Mouse (Mus musculus) neural tube, embryonic 14.5 days (tissue): ENCODE results near the gene Utp14b. TPM values are rescaled to one million over a fixed set of nuclear protein-coding genes. Genes with fewer than 3 reads are reported as not detected.

Source experiments
- ATAC-seq: fragments of 200-750 bp; cut with Nextera tagmentation; 2 replicates; pipeline ENCODE4 v1.8.0; 2017; ENCODE audit warnings: low read depth, mild to moderate bottlenecking, moderate TSS enrichment, moderate library complexity
- H3K27ac ChIP-seq: fragments of 300-500 bp; sonication (generic); 2 replicates; pipeline ENCODE4 v1.5.1; 2014; ENCODE audit warnings: low read depth, mild to moderate bottlenecking, control low read depth, low read length, moderate library complexity, mixed read lengths
- H3K27me3 ChIP-seq: fragments of 300-500 bp; sonication (generic); 2 replicates; pipeline ENCODE4 v1.6.1; 2014; ENCODE audit warnings: low read length; ENCODE audit not compliant: control insufficient read depth, insufficient read depth
- H3K36me3 ChIP-seq: fragments of 300-500 bp; sonication (generic); 2 replicates; pipeline ENCODE4 v1.6.1; 2014; ENCODE audit warnings: low read length, mixed read lengths; ENCODE audit not compliant: control insufficient read depth, insufficient read depth
- H3K4me1 ChIP-seq: fragments of 300-500 bp; sonication (generic); 2 replicates; pipeline ENCODE4 v1.6.1; 2014; ENCODE audit warnings: low read length; ENCODE audit not compliant: control insufficient read depth, insufficient read depth
- H3K4me2 ChIP-seq: fragments of 300-500 bp; sonication (generic); 2 replicates; pipeline ENCODE4 v1.6.1; 2014; ENCODE audit warnings: mild to moderate bottlenecking, low read depth, low read length, control low read depth
- H3K4me3 ChIP-seq: fragments of 300-500 bp; sonication (generic); 2 replicates; pipeline ENCODE4 v1.5.1; 2014; ENCODE audit warnings: low read depth, low read length, control low read depth, mixed read lengths
- H3K9ac ChIP-seq: fragments of 300-500 bp; sonication (generic); replicated peaks from 2 replicates; pipeline ENCODE4 v1.6.1; 2014; ENCODE audit warnings: low read depth, mild to moderate bottlenecking, control low read depth, low read length, mixed read lengths
- H3K9me3 ChIP-seq: fragments of 300-500 bp; sonication (generic); 2 replicates; pipeline ENCODE4 v1.6.1; 2016; ENCODE audit warnings: low read length; ENCODE audit not compliant: control insufficient read depth
- WGBS: fragments of 180-500 bp; shearing (Covaris S2); extraction: QIAGEN DNeasy Blood & Tissue Kit; methylation state at CpG from one replicate; pipeline ENCODE4 v1.1.7; 2014; 5-methylcytosine and 5-hydroxymethylcytosine counted together
- polyA plus RNA-seq: library from polyadenylated mRNA; unstranded; fragments of >200 nt; fragmentation: Nextera tagmentation; extraction: Ambion mirVana; gene quantifications from 2 replicates; pipeline ENCODE4 v1.2.1, GENCODE M21; 2014

Gene Utp14b
- polyA plus RNA-seq, 1 experiment from 2014 or later: 5.0 TPM

GRCm38 (mm10) chr1:78701740-78702139 lies 43.9 kb downstream of the Utp14b start:
- 92% methylated on average over 3 of the region's 3 CpGs for WGBS

DNA sequence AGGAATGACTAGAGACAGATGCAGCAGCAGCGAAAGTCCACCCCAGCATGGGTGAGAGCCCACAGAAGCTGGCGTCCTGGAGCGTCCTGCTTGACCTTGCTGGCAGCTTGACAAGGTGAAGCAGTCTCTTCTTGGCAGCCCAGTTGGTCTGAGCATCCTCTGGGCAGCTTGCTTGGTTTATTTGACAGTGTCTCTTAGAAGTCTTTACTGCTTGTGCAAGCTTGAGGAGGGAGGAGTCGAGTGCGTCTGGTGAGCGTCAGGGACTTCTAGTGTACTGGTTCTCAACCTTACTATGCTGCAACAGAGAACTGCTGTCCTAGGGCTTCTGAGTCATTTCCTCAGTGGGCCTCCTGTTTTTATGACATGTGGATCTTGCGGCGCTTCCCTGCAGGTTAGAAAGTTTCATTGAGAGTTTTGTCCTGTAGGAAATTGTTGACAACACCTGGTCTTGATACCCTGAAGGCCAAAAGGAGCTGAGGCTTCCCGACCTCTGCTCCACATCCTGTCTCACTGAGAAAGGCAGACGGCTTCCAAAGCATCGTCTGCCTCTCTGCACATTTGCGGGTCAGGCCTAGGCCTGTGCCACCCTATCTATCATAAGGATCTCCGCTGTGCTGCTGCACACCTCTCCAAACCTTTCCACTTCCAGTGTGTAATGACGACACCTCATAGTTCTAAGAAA lies 44.6 kb downstream of the Utp14b start:
- ATAC-seq: no peak
- H3K36me3 ChIP-seq: peaks cover 32% of the 10 kb centered on the region
- H3K27me3 ChIP-seq: no peaks in the 10 kb centered on the region
- no peak overlapping the region for H3K9ac ChIP-seq
- no peaks in the 10 kb centered on the region for H3K4me1 ChIP-seq
- H3K9me3 ChIP-seq: no peaks in the 10 kb centered on the region
- no peak overlapping the region for H3K27ac ChIP-seq
- no peak overlapping the region for H3K4me2 ChIP-seq
- no peak overlapping the region for H3K4me3 ChIP-seq
- WGBS: 78% methylated on average over 14 of the region's 14 CpGs

More at GRCm38 (mm10) chr1:78701740-78702139, 43.9 kb downstream of the Utp14b start:
- Histone ChIP-seq H3K4me1 (no peaks in the 10 kb centered on the region), H3K36me3 (peaks cover 32% of the 10 kb centered on the region), H3K9ac (no peak overlapping the region), H3K4me2 (no peak overlapping the region), H3K27me3 (no peaks in the 10 kb centered on the region), H3K9me3 (no peaks in the 10 kb centered on the region), H3K4me3 (no peak overlapping the region), H3K27ac (no peak overlapping the region)
- no peak for ATAC-seq

DNA sequence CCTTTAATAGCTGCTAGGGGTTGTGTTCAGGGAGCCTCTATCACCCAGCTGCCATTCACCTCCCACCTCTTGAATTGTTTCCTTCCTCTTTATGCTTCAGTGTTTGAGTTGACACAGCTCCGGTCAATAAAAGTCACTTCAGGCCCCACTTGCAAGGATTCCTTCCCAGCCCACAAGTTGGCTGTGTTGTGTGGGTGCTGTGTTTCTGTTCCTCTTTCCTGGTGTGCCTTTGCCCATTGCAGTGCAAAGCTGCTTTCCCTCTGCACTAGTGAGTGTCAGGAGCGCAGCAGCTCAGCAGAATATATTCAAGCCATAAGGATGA lies 45.1 kb downstream of the Utp14b start:
- Histone ChIP-seq H3K9ac (no peak overlapping the region), H3K27ac (no peak overlapping the region), H3K4me2 (no peak overlapping the region), H3K36me3 (peaks cover 29% of the 10 kb centered on the region), H3K4me1 (no peaks in the 10 kb centered on the region), H3K27me3 (no peaks in the 10 kb centered on the region), H3K4me3 (no peak overlapping the region), H3K9me3 (no peaks in the 10 kb centered on the region)
- ATAC-seq: no peak
- 82% methylated on average over 2 of the region's 2 CpGs for WGBS

- Histone ChIP-seq H3K27ac (no peak overlapping the region), H3K27me3 (no peaks in the 10 kb centered on the region), H3K4me2 (no peak overlapping the region), H3K9me3 (no peaks in the 10 kb centered on the region), H3K36me3 (peaks cover 22% of the 10 kb centered on the region), H3K9ac (no peak overlapping the region), H3K4me3 (no peak overlapping the region), H3K4me1 (no peaks in the 10 kb centered on the region)
- no peak for ATAC-seq
- 95% methylated on average over 10 of the region's 10 CpGs for WGBS
These were observed 48.5 kb downstream of the Utp14b start for GRCm38 (mm10) chr1:78706338-78706737.

DNA sequence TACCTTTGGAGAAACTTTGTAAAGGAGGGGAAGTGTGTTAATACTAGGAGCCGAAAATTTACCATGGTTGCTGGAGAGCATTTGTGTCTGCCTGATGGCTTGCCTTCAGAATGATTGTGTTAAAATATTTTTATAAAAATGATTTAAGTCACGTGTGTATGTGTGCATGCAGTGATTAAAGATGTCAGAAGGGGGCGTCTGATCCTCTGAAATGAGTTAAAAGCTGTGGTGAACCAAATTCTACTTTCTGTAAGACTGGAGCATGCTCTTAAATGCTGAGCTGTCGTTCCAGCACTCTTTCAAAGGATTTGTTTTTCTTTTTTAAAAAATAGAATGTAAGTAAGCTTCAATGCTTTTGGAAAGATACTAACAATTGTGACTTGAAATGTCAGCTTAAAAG lies 49.4 kb downstream of the Utp14b start:
- 68% methylated on average over 4 of the region's 4 CpGs for WGBS
- no peaks in the 10 kb centered on the region for H3K9me3 ChIP-seq
- ATAC-seq: no peak

GRCm38 (mm10) chr1:78710026-78710425 lies 52.2 kb downstream of the Utp14b start:
- Histone ChIP-seq H3K4me1 (no peaks in the 10 kb centered on the region), H3K9me3 (no peaks in the 10 kb centered on the region), H3K36me3 (no peaks in the 10 kb centered on the region), H3K4me2 (no peak overlapping the region), H3K9ac (no peak overlapping the region), H3K27ac (no peak overlapping the region), H3K4me3 (no peak overlapping the region), H3K27me3 (no peaks in the 10 kb centered on the region)
- ATAC-seq: no peak

More for the DNA sequence above, 49.4 kb downstream of the Utp14b start:
- Histone ChIP-seq H3K36me3 (peaks cover 21% of the 10 kb centered on the region), H3K4me2 (no peak overlapping the region), H3K4me3 (no peak overlapping the region), H3K9ac (no peak overlapping the region), H3K27me3 (no peaks in the 10 kb centered on the region), H3K27ac (no peak overlapping the region), H3K4me1 (no peaks in the 10 kb centered on the region)

DNA sequence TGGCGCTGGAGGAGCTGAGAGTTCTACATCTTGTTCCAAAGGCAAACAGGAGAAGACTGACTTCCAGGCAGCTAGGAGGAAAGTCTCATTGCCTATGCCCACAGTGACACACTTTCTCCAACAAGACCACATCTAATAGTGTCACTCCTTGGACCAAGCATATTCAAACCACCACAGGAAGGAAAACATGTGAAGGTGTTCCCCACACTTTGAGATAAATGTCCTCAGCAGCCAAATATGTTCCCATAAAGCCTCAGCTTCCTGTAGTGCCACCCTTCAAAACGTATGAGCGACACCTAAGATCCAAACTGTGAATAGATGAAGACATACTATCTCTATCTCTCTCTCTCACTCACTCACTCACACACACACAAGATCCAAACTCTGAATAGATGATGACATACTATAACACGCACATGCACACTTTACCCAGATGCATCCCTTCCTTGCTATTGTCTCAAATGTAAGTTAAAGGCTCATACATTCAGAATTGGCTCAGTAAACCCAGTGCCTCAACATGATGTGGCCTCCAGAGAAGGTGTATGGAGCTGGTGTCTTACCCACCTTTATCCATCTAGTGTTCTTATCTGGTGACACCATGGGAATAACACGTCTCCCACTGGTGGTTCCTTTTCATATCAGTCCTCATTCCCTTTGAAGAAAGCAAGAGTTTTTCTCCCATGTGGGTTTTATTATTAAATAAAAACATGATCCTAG lies 52.9 kb downstream of the Utp14b start:
- ATAC-seq: no peak
- no peak overlapping the region for H3K4me2 ChIP-seq
- H3K36me3 ChIP-seq: no peaks in the 10 kb centered on the region
- 90% methylated on average over 5 of the region's 5 CpGs for WGBS
- H3K27ac ChIP-seq: no peak overlapping the region
- H3K9ac ChIP-seq: no peak overlapping the region
- no peaks in the 10 kb centered on the region for H3K27me3 ChIP-seq
- H3K4me1 ChIP-seq: no peaks in the 10 kb centered on the region
- no peaks in the 10 kb centered on the region for H3K9me3 ChIP-seq
- H3K4me3 ChIP-seq: no peak overlapping the region

Other genes starting within 250 kb of the Utp14b start
- 171 and 177 TPM in 2 replicates for gene Farsb, start 169.1 kb upstream of the Utp14b start, polyA plus RNA-seq
- gene Mogat1, start 147.0 kb upstream of the Utp14b start, polyA plus RNA-seq: 0.39 TPM in 1 of 2 replicates, not detected in the other
- gene BC035947, start 145.9 kb upstream of the Utp14b start, polyA plus RNA-seq: 0.90 and 1.4 TPM in 2 replicates
- 96.6 and 124 TPM in 2 replicates for gene Acsl3, start 213 bp upstream of the Utp14b start, polyA plus RNA-seq
- gene Kcne4, start 158.7 kb downstream of the Utp14b start, polyA plus RNA-seq: 1.1 and 2.8 TPM in 2 replicates